Mouse (Mus musculus) ES-Bruce4 (cell line): Measurements from ENCODE around the gene Krtap3-2. TPM values are rescaled to one million over a fixed set of nuclear protein-coding genes. Genes with fewer than 3 reads are reported as not detected.

ENCODE experiments used
- H3K27ac ChIP-seq: 2 replicates; pipeline ENCODE4 v1.5.1; 2012; ENCODE audit warnings: low read length, inconsistent platforms; ENCODE audit not compliant: insufficient read depth
- H3K27me3 ChIP-seq: 2 replicates; pipeline ENCODE4 v1.6.1; 2012; ENCODE audit warnings: mild to moderate bottlenecking, low read length, inconsistent platforms; ENCODE audit not compliant: control insufficient read depth, poor library complexity, insufficient read depth, severe bottlenecking
- H3K36me3 ChIP-seq: 2 replicates; pipeline ENCODE4 v1.6.1; 2012; ENCODE audit warnings: inconsistent platforms, mild to moderate bottlenecking, low read length, moderate library complexity; ENCODE audit not compliant: control insufficient read depth, poor library complexity, insufficient read depth, severe bottlenecking
- H3K4me1 ChIP-seq: one replicate; pipeline ENCODE4 v1.8.1; 2011; ENCODE audit warnings: low read length; ENCODE audit not compliant: control insufficient read depth, insufficient read depth
- H3K4me3 ChIP-seq: 2 replicates; pipeline ENCODE4 v1.5.1; 2011; ENCODE audit warnings: low read depth, mild to moderate bottlenecking, low read length
- H3K9ac ChIP-seq: 2 replicates; pipeline ENCODE4 v1.6.1; 2012; ENCODE audit warnings: low read depth, mild to moderate bottlenecking, inconsistent platforms; ENCODE audit not compliant: poor library complexity, severe bottlenecking
- H3K9me3 ChIP-seq: replicated peaks from 2 replicates; pipeline ENCODE4 v1.6.1; 2012; ENCODE audit warnings: mild to moderate bottlenecking, low read length, inconsistent platforms; ENCODE audit not compliant: control insufficient read depth, poor library complexity, insufficient read depth, severe bottlenecking
- CTCF ChIP-seq: IDR thresholded peaks from one replicate; pipeline ENCODE4 v1.8.1; 2011; ENCODE audit warnings: low read depth, low read length
- EP300 ChIP-seq: IDR thresholded peaks from 2 replicates; pipeline ENCODE4 v1.6.1; 2011; ENCODE audit warnings: low read depth, low read length; ENCODE audit not compliant: insufficient read depth
- POLR2A ChIP-seq: IDR thresholded peaks from one replicate; pipeline ENCODE4 v1.8.1; 2011; ENCODE audit warnings: low read length; ENCODE audit not compliant: insufficient read depth
- polyA plus RNA-seq: library from polyadenylated mRNA; stranded (reverse); fragments of >200 nt; gene quantifications from 2 replicates; pipeline ENCODE4 v1.2.4, GENCODE M21; 2011; ENCODE audit warnings: low read depth; ENCODE audit not compliant: missing spikeins, insufficient read depth, insufficient read length

Gene Krtap3-2
- polyA plus RNA-seq, 1 experiment: not detected

DNA sequence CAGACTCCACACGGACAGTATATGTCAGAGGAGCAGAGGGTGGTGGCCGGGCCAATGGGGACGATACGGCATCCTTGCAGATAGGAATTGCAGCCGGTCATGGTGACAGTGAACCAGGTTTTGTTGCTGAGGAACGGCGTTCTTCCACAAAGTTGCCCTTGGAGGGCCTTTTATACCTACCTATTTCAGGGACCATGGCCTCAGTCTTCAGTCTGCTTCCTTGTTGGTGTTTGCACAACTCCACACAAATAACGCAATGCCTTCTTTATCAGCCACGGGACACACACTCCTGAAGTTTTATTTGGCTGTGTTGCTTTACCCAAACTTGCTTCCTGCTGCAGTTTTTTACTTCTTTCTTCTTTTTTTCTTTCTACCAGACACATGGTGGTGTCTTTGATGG, 2.7 kb upstream of the Krtap3-2 start, which contains the start of gene Gm11939:
TSS of gene Gm11939 (minus strand) at position 101 of the 400 bp plus-strand sequence.
- Histone ChIP-seq H3K27ac (no peak within 1 kb of the TSS), H3K4me3 (no peak within 1 kb of the TSS), H3K4me1 (no peaks in the 10 kb centered on the region), H3K9ac (no peak within 1 kb of the TSS), H3K36me3 (no peaks in the 10 kb centered on the region), H3K9me3 (no peaks in the 10 kb centered on the region), H3K27me3 (no peaks in the 10 kb centered on the region)
- TF ChIP-seq EP300 (no peak), POLR2A (no peak), CTCF (no peak)

DNA sequence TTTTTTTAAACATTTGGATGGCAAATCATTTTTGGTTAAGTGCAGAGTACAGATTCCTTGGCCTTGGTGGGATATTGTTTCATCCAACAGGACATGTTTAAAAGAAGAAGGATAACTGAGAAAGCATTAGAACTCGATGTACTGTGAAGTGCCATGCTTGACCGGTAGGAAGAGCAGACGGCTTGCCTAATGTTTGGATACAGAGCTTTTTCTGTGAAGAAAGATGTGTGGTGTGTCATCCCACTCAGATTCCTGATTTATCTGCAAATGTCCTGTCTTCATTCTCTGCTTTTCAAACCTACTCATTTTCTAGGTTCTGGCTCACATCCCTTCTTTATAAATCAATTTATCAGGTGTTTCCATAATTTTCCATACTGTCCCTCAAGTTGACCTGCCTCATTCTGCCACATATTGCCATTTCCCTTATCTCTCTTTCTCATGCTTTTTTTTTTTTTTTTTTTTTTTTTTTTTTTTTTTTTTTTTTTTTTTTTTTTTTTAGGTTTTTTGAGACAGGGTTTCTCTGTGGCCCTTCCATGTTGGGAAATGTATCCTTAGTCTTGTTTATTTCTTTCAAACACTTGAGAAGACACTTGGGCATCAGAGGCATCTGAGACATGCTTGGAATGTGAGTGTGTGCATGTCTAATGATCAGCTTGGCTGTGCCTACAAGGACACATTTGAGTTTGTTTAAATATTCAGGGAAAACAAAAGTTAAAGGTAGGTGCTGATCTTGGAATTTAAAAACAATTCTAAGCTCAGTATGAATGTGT, 1.5 kb upstream of the Krtap3-2 start:
- H3K27me3 ChIP-seq: no peaks in the 10 kb centered on the region
- H3K36me3 ChIP-seq: no peaks in the 10 kb centered on the region
- no peaks in the 10 kb centered on the region for H3K4me1 ChIP-seq
- H3K9ac ChIP-seq: no peak overlapping the region
- no peak overlapping the region for H3K4me3 ChIP-seq
- no peak overlapping the region for H3K27ac ChIP-seq
- no peak for TF ChIP-seq EP300
- no peak for TF ChIP-seq POLR2A
- no peak for TF ChIP-seq CTCF
- no peaks in the 10 kb centered on the region for H3K9me3 ChIP-seq

DNA sequence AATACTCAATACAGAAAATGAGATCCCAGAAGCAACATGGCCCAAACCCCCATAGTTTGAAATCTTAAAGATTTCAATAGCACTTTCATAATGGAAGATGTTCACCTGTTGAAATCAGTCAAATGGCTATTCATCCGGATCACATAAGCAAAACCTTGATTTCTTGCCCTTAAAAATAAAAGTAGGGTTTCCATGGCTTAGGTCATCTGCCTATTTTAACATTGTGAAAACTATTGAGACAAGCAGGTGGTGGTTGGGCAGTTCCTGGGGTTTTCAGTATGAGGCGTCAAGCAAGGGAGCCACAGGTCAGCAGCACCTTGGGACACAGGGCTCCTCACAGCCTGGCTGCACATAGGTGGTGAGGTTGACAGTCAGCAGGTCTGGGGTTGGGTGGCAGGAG, 458 bp downstream of the Krtap3-2 start:
- H3K27me3 ChIP-seq: no peaks in the 10 kb centered on the region
- H3K9me3 ChIP-seq: no peaks in the 10 kb centered on the region
- TF ChIP-seq CTCF (no peak), EP300 (no peak), POLR2A (no peak)
- H3K4me1 ChIP-seq: no peaks in the 10 kb centered on the region
- H3K27ac ChIP-seq: no peak overlapping the region
- H3K36me3 ChIP-seq: no peaks in the 10 kb centered on the region
- no peak overlapping the region for H3K9ac ChIP-seq
- no peak overlapping the region for H3K4me3 ChIP-seq

DNA sequence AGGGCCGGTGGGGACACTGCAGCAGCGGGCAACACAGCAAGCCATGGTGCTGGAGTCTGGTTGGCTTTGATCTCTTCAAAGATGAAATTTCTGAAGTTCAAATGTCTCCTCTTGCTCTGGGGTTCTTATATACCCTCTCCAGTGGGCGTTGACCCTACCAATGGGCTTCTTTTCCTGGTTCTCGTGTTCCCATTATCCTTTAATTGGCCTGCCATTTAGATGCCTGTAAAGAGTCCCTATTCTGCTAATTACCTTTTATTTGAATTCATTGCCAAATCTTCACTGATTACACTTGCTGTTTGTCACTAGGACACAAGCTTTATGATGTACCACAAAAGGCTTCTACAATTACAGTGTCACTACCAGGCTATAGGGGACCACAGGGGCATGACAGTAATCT, 5.9 kb downstream of the Krtap3-2 start, which contains the start of gene Krtap3-3:
TSS of gene Krtap3-3 (minus strand) at position 101 of the 400 bp plus-strand sequence.
- no peak for TF ChIP-seq CTCF
- TF ChIP-seq POLR2A: no peak
- TF ChIP-seq EP300: no peak
- Histone ChIP-seq H3K4me1 (no peaks in the 10 kb centered on the region), H3K36me3 (no peaks in the 10 kb centered on the region), H3K9ac (no peak within 1 kb of the TSS), H3K27ac (no peak within 1 kb of the TSS), H3K9me3 (no peaks in the 10 kb centered on the region), H3K4me3 (no peak within 1 kb of the TSS), H3K27me3 (no peaks in the 10 kb centered on the region)

- H3K9ac ChIP-seq: no peak overlapping the region
- H3K4me1 ChIP-seq: no peaks in the 10 kb centered on the region
- H3K9me3 ChIP-seq: no peaks in the 10 kb centered on the region
- TF ChIP-seq CTCF (no peak), POLR2A (no peak), EP300 (no peak)
- H3K36me3 ChIP-seq: no peaks in the 10 kb centered on the region
- H3K27me3 ChIP-seq: no peaks in the 10 kb centered on the region
- no peak overlapping the region for H3K4me3 ChIP-seq
- no peak overlapping the region for H3K27ac ChIP-seq
Measured at GRCm38 (mm10) chr11:99547892-99548291, 8.8 kb downstream of the Krtap3-2 start.

DNA sequence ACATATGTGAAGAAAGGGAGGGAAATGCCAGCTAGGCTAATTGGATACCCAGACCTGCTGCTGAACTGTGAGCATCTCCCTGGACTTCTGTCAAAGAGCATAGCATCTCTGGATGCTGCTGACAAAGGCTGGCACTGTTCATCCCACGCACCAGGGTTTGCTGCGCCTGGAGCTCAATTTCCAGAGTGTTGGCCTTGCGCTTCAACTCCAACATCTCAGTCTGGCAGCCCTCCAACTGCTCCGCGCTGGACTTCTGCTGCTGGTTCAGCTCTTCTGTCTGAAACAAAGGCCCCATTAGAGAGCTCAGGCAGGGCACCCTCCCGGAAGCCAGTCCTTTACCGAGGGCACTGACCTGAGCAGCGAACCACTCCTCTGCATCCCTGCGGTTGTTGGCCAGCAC, 16.9 kb downstream of the Krtap3-2 start:
- Histone ChIP-seq H3K9me3 (no peaks in the 10 kb centered on the region), H3K27me3 (no peaks in the 10 kb centered on the region), H3K27ac (no peak overlapping the region), H3K9ac (no peak overlapping the region), H3K4me1 (no peaks in the 10 kb centered on the region), H3K4me3 (no peak overlapping the region), H3K36me3 (no peaks in the 10 kb centered on the region)
- TF ChIP-seq EP300 (no peak), CTCF (no peak), POLR2A (no peak)
